15 mouse cellular contexts compared by ENCODE assay signal in the genomic region with DNA sequence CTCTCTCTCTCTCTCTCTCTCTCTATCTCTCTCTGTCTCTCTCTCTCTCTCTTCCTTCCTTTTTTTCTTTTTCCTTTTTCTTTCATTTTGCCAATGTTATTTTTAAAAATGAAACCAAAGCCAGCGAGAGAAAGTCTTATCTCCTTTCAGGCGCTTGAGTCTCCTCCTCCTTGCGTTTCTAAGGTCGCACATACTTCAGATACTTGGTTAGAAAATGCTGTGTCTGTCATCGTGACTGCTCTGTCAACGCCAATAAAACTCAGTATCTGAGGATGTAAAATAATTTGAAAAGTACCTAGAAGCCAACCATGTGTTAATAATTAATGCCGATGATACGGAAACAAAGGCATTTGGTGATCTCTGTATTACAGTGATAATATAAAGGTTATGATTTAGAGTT. TPM values are rescaled to one million over a fixed set of nuclear protein-coding genes. Genes with fewer than 3 reads are reported as not detected.
A peak's percentile ranks its signal among the peaks of the same experiment; 100 is the strongest.
DNase-seq lines count a peak whose midpoint lies in the region; ATAC-seq and TF ChIP-seq lines count a peak whose summit lies in the region.
"Had no signal": no experiment of that assay in that cellular context is flagged by ENCODE, and none has a peak within 500 bp of the region (broad histone marks: within the 10 kb centered on the region; RNA-seq: fewer than 3 reads in every experiment).

No protein-coding gene starts in this region.

- WGBS in heart, embryonic 16.5 days, result 23% methylated on average over 8 of the region's 8 CpGs
- WGBS in lung, embryonic 15.5 days, result 37% methylated on average over 8 of the region's 8 CpGs
- WGBS in intestine, embryonic 16.5 days, result 52% methylated on average over 8 of the region's 8 CpGs
- WGBS in liver, postnatal 0 days (ENCODE audit: insufficient replicate concordance), result 33% methylated on average over 8 of the region's 8 CpGs

- H3K9ac ChIP-seq in heart, embryonic 16.5 days (ENCODE audit: low read length), result no peak overlapping the region
- no peak overlapping the region for H3K9ac ChIP-seq in lung, embryonic 15.5 days
- no peak overlapping the region for H3K9ac ChIP-seq in intestine, embryonic 16.5 days (ENCODE audit: low read depth, low read length)
- no peak overlapping the region for H3K9ac ChIP-seq in liver, postnatal 0 days (replicated peaks)
- H3K9ac ChIP-seq: embryonic facial prominence, embryonic 12.5 days; neural tube, embryonic 12.5 days had no signal

- DNase-seq in heart, adult 8-10 months (ENCODE audit: low spot score), result no peak
- no peak for DNase-seq in lung, postnatal 10 days
- DNase-seq in liver, postnatal 0 days, result no peak
- no peak for DNase-seq in layer of hippocampus, adult 2 months (ENCODE audit: low spot score in 2 of 2)
- DNase-seq in cerebellum, adult 8-10 months, result no peak
- DNase-seq: cerebellum, postnatal 36 days; lung, postnatal 4 days; right cerebral cortex, postnatal 4 days; thymus, postnatal 14 days had no signal

- H3K9me3 ChIP-seq in heart, embryonic 16.5 days (replicated peaks; ENCODE audit: control insufficient read depth, low read length), result no peaks in the 10 kb centered on the region
- no peaks in the 10 kb centered on the region for H3K9me3 ChIP-seq in lung, embryonic 15.5 days
- H3K9me3 ChIP-seq in intestine, embryonic 16.5 days (ENCODE audit: control insufficient read depth, low read length), result no peaks in the 10 kb centered on the region
- H3K9me3 ChIP-seq in liver, postnatal 0 days (ENCODE audit: low read length), result no peaks in the 10 kb centered on the region
- H3K9me3 ChIP-seq: embryonic facial prominence, embryonic 12.5 days; neural tube, embryonic 12.5 days had no signal

- no peak for TF ChIP-seq EP300 in liver, postnatal 0 days (IDR thresholded peaks at IDR 0.05; ENCODE audit: low read depth)

- H3K36me3 ChIP-seq in heart, embryonic 16.5 days (ENCODE audit: control insufficient read depth, insufficient read depth), result no peaks in the 10 kb centered on the region
- H3K36me3 ChIP-seq in lung, embryonic 15.5 days, result no peaks in the 10 kb centered on the region
- H3K36me3 ChIP-seq in intestine, embryonic 16.5 days (ENCODE audit: control insufficient read depth, insufficient read depth, low read length), result no peaks in the 10 kb centered on the region
- no peaks in the 10 kb centered on the region for H3K36me3 ChIP-seq in liver, postnatal 0 days (replicated peaks; ENCODE audit: insufficient read depth, low read length)
- H3K36me3 ChIP-seq: embryonic facial prominence, embryonic 12.5 days; neural tube, embryonic 12.5 days had no signal

- no peak for TF ChIP-seq CTCF in liver, postnatal 0 days (IDR thresholded peaks at IDR 0.05; ENCODE audit: low read depth)
- TF ChIP-seq CTCF in layer of hippocampus, adult 2 months (conservative IDR thresholded peaks at IDR 0.05), result no peak

- H3K27me3 ChIP-seq in heart, embryonic 16.5 days (ENCODE audit: control insufficient read depth, insufficient read depth, low read length), result peaks cover 13% of the 10 kb centered on the region
- H3K27me3 ChIP-seq in lung, embryonic 15.5 days, result no peaks in the 10 kb centered on the region; the same call in 1 of the 2 replicates
- H3K27me3 ChIP-seq in intestine, embryonic 16.5 days (replicated peaks; ENCODE audit: control insufficient read depth, insufficient read depth, low read length), result no peaks in the 10 kb centered on the region
- H3K27me3 ChIP-seq in liver, postnatal 0 days (ENCODE audit: insufficient read depth, low read length), result no peaks in the 10 kb centered on the region
- H3K27me3 ChIP-seq: embryonic facial prominence, embryonic 12.5 days; neural tube, embryonic 12.5 days had no signal

- no peak for ATAC-seq in heart, embryonic 16.5 days (replicated peaks; ENCODE audit: extremely low read depth, insufficient read depth, low FRiP score)
- ATAC-seq in lung, embryonic 15.5 days (ENCODE audit: borderline replicate concordance, extremely low read depth, low FRiP score, low TSS enrichment), result no peak
- peak; percentile 57 for ATAC-seq in intestine, embryonic 16.5 days
- ATAC-seq in liver, postnatal 0 days, result no peak
- ATAC-seq: midbrain, embryonic 16.5 days had no signal

- peak overlapping the region; percentile 60 for H3K4me2 ChIP-seq in heart, embryonic 16.5 days (ENCODE audit: low read depth, low read length)
- H3K4me2 ChIP-seq in lung, embryonic 15.5 days, result peak overlapping the region; percentile 29; the same call in 1 of the 2 replicates
- H3K4me2 ChIP-seq in intestine, embryonic 16.5 days (ENCODE audit: low read depth, low read length), result no peak overlapping the region
- H3K4me2 ChIP-seq in liver, postnatal 0 days (ENCODE audit: low read depth, low read length), result peak overlapping the region; percentile 74
- H3K4me2 ChIP-seq: embryonic facial prominence, embryonic 12.5 days; neural tube, embryonic 12.5 days had no signal

- H3K27ac ChIP-seq in heart, embryonic 16.5 days (ENCODE audit: low read length), result no peak overlapping the region
- H3K27ac ChIP-seq in lung, embryonic 15.5 days, result no peak overlapping the region
- peak overlapping the region; percentile 73 for H3K27ac ChIP-seq in intestine, embryonic 16.5 days (ENCODE audit: low read length)
- H3K27ac ChIP-seq in liver, postnatal 0 days (ENCODE audit: low read depth), result no peak overlapping the region
- no peak overlapping the region for H3K27ac ChIP-seq in layer of hippocampus, adult 2 months
- H3K27ac ChIP-seq: embryonic facial prominence, embryonic 12.5 days; neural tube, embryonic 12.5 days had no signal

- peak overlapping the region; percentile 41 for H3K4me3 ChIP-seq in heart, embryonic 16.5 days (ENCODE audit: low read length)
- H3K4me3 ChIP-seq in lung, embryonic 15.5 days, result no peak overlapping the region
- H3K4me3 ChIP-seq in intestine, embryonic 16.5 days (ENCODE audit: low read length), result peak overlapping the region; percentile 45
- peak overlapping the region; percentile 24; the same call in 1 of the 2 replicates for H3K4me3 ChIP-seq in liver, postnatal 0 days (ENCODE audit: low read depth, low read length)
- no peak overlapping the region for H3K4me3 ChIP-seq in layer of hippocampus, adult 2 months
- H3K4me3 ChIP-seq: embryonic facial prominence, embryonic 12.5 days; neural tube, embryonic 12.5 days had no signal

- H3K4me1 ChIP-seq in heart, embryonic 16.5 days (ENCODE audit: control insufficient read depth, insufficient read depth, low read length), result peaks cover 11% of the 10 kb centered on the region
- H3K4me1 ChIP-seq in lung, embryonic 15.5 days, result 0 out of 2 replicates have a peak, but pooled peaks cover 5% of the 10 kb centered on the region
- 0 out of 2 replicates have a peak, but pooled peaks cover 3% of the 10 kb centered on the region for H3K4me1 ChIP-seq in intestine, embryonic 16.5 days (ENCODE audit: control insufficient read depth, insufficient read depth, low read length)
- peaks cover 4% of the 10 kb centered on the region; the same call in 1 of the 2 replicates for H3K4me1 ChIP-seq in liver, postnatal 0 days (ENCODE audit: insufficient read depth)
- H3K4me1 ChIP-seq: neural tube, embryonic 12.5 days had no signal

RNA-seq across cellular contexts. Expression of a gene that starts 30.4 kb away (rescaled TPM):
- polyA plus RNA-seq in heart, embryonic 16.5 days (2015; fragmentation: Nextera tagmentation; extraction: Ambion mirVana), result 8.9 and 11.0 TPM in 2 replicates
- total RNA-seq in heart, adult 8-10 months (2022), result 10 to 100 TPM; 24.1 to 29.6 (median 25.6) TPM
- 5.4 and 6.5 TPM in 2 replicates for polyA plus RNA-seq in lung, embryonic 15.5 days (2015; fragmentation: Nextera tagmentation; extraction: Ambion mirVana)
- 4.4 and 4.9 TPM in 2 replicates for polyA plus RNA-seq in intestine, embryonic 16.5 days (2015; fragmentation: Nextera tagmentation; extraction: Ambion mirVana)
- polyA plus RNA-seq in liver, postnatal 0 days (2015; fragmentation: Nextera tagmentation; extraction: Ambion mirVana), result 5.5 and 5.8 TPM in 2 replicates
- 10 to 100 TPM; 15.7 to 17.2 TPM for total RNA-seq in layer of hippocampus, adult 2 months (2021)

RNA-seq across cellular contexts. Expression of a gene that starts 52.4 kb away (rescaled TPM):
- 16.6 and 17.8 TPM in 2 replicates for polyA plus RNA-seq in heart, embryonic 16.5 days (2015; fragmentation: Nextera tagmentation; extraction: Ambion mirVana)
- total RNA-seq in heart, adult 8-10 months (2022), result 100 to 1,000 TPM; 161 to 179 (median 171) TPM
- 10.0 and 13.1 TPM in 2 replicates for polyA plus RNA-seq in lung, embryonic 15.5 days (2015; fragmentation: Nextera tagmentation; extraction: Ambion mirVana)
- 25.9 and 31.2 TPM in 2 replicates for polyA plus RNA-seq in intestine, embryonic 16.5 days (2015; fragmentation: Nextera tagmentation; extraction: Ambion mirVana)
- 0.28 and 0.30 TPM in 2 replicates for polyA plus RNA-seq in liver, postnatal 0 days (2015; fragmentation: Nextera tagmentation; extraction: Ambion mirVana)
- total RNA-seq in layer of hippocampus, adult 2 months (2021), result 1 to 10 TPM; 3.3 to 4.2 TPM

RNA-seq across cellular contexts. Expression of a gene that starts 57.4 kb away (rescaled TPM):
- polyA plus RNA-seq in heart, embryonic 16.5 days (2015; fragmentation: Nextera tagmentation; extraction: Ambion mirVana), result 20.7 and 24.3 TPM in 2 replicates
- total RNA-seq in heart, adult 8-10 months (2022), result 10 to 100 TPM; 15.2 to 19.0 (median 16.9) TPM
- polyA plus RNA-seq in lung, embryonic 15.5 days (2015; fragmentation: Nextera tagmentation; extraction: Ambion mirVana), result 21.9 and 25.3 TPM in 2 replicates
- 52.4 and 60.0 TPM in 2 replicates for polyA plus RNA-seq in intestine, embryonic 16.5 days (2015; fragmentation: Nextera tagmentation; extraction: Ambion mirVana)
- 7.0 and 7.7 TPM in 2 replicates for polyA plus RNA-seq in liver, postnatal 0 days (2015; fragmentation: Nextera tagmentation; extraction: Ambion mirVana)
- total RNA-seq in layer of hippocampus, adult 2 months (2021), result 100 to 1,000 TPM; 153 to 159 TPM

Comparison
In these comparisons a context has a peak if more than half of its experiments do, and no peak if none do; other contexts are left out.
1. H3K4me3 ChIP-seq: peak in heart, embryonic 16.5 days (single experiment), intestine, embryonic 16.5 days (single experiment) and liver, postnatal 0 days (single experiment); none in lung, embryonic 15.5 days (single experiment) and layer of hippocampus, adult 2 months (single experiment).